Mouse (Mus musculus): ENCODE results near the gene Cd274.
"Not testable (repeated sequence)": the region's sequence is repeated elsewhere in the genome, so short reads cannot be mapped to it uniquely, and the experiment has no call there.

Gene Cd274

GRCm38 (mm10) chr19:29399786-29400185 is 32.5 kb downstream of the Cd274 start:
- DNase-seq: no peak

- DNase-seq: no peak
These were observed 33.2 kb downstream of the Cd274 start for GRCm38 (mm10) chr19:29400466-29400865.

DNA sequence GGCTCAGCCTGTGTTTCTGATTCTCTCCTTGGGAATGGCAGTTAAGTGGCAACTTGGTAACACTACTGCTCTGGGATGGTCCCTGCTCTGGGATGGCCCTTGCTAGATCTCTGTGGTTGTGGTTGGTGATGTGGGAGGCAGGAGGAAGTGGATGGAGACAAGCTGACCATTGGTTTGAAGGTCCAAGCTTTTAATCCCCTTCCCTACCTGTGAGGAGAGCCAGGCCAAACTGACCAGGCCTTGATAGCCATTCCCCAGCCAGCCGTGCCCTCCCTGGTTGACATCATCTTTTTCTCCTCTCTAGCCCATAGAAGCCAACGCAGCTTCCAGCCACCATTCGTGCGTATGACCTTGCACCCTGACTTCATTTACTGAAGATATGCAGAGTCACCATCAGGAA is 35.4 kb downstream of the Cd274 start:
- DNase-seq: no peak

GRCm38 (mm10) chr19:29403251-29403650 is 36.0 kb downstream of the Cd274 start:
- DNase-seq: no peak

GRCm38 (mm10) chr19:29405388-29405787 is 38.1 kb downstream of the Cd274 start:
- no peak for DNase-seq

DNA sequence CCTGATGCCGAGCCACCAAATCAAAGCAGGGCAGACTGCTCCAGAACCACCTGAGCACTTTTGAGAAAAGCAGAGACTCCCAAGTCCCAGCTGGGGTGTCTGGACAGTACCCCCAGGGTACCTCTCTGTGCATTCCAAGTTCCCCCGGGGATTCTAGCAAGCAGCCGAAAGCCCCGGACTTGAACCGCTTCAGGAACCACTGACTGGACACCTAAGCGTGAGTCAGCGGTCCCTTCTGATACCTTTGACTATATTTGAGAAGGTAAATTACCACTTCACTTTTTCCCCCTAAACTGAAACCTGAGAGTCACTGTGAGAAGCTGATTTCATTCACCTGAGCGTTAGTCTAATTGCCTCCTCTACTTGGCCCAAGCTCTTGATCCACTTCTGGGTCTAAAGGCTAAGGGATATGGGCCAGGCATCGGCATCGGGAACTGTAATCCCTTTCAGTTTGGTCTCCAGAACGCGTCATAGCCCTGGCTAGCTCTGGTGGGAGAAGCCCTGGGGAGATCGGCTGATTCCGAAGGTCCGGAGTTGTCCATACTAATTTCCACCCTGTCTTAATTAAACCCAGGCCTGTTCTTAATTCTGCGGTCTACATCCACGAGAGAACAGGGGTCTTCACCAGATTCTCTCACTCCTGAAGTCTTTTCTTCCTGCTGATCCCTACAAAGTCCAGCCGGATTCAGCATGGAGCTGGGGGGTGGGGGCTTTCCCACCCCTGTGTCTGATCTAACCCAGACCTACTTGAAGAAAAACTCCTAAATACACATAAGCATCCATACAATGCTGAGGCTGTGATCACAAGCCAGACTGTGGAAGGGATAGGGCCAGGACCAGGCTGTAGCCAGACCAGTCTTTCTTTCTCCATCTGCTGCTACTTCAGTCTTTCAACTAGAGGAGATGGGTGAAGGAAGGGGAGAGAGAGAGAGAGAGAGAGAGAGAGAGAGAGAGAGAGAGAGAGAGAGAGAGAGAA is 39.1 kb downstream of the Cd274 start:
- DNase-seq: no peak

DNA sequence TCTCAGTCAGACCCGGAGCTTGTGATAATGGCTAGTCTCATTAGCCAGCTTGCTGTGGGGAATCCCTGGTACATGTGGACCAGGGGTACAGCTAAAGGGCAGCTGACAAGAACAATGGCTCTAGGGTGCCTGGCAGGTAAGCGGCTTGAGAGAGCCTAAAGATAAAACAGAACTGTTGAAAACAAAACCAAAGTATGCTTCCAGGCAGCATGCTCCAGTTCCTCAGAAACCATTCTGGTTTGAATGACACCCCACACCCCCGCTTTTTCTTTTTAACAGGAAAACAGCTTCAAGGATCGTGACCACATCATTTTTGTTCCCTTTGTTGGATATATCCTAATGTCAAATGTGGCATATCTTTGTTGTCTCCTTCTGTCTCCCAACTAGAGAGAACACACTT is 43.4 kb downstream of the Cd274 start, which contains the start of gene Pdcd1lg2:
TSS of gene Pdcd1lg2 (plus strand) at position 301 of the 400 bp plus-strand sequence.
- no peak for DNase-seq

GRCm38 (mm10) chr19:29412476-29413420 is 45.5 kb downstream of the Cd274 start:
- DNase-seq: peak; percentile 20 to 25

- DNase-seq: no peak
These were observed 47.3 kb downstream of the Cd274 start for GRCm38 (mm10) chr19:29414513-29414912.

DNA sequence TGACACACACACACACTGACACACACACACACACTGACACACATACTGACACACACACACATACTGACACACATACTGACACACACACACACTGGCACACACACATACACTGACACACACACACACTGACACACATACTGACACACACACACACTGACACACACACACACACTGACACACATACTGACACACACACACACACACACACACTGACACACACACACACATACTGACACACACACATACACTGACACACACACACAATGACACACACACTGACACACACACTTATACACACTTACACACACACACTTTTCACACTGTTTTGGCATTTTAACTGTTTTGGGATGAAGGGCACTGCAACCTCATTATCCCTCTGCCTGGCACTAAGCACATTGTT is 47.7 kb downstream of the Cd274 start:
- DNase-seq: not testable (repeated sequence)

GRCm38 (mm10) chr19:29416393-29416902 is 49.2 kb downstream of the Cd274 start:
- no peak for DNase-seq

- DNase-seq: no peak
These were observed 49.9 kb downstream of the Cd274 start for GRCm38 (mm10) chr19:29417188-29417587.

- no peak for DNase-seq
These were observed 50.6 kb downstream of the Cd274 start for GRCm38 (mm10) chr19:29417894-29418293.

DNA sequence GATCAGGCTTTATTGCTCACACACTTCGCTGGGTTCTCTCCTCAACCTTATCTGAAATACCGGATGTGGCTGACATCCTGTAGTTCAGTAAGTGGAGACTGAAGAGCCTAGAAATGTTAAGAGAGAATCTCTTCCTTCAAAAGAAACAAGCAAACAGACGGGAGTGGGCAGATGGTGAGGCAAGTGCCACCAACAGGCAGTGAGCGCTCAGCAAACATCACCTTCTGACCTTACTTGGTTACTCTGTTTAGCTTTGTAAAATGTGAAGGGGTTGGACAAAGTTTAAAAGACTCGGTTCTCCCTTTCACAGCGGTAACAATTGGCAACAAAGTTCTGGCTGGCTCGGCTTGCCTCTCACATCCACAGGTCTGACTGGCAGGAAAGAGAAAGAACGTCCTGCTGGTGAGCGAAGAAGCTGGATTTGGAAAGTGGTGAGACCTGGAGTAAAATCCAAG is 51.4 kb downstream of the Cd274 start:
- no peak for DNase-seq

DNA sequence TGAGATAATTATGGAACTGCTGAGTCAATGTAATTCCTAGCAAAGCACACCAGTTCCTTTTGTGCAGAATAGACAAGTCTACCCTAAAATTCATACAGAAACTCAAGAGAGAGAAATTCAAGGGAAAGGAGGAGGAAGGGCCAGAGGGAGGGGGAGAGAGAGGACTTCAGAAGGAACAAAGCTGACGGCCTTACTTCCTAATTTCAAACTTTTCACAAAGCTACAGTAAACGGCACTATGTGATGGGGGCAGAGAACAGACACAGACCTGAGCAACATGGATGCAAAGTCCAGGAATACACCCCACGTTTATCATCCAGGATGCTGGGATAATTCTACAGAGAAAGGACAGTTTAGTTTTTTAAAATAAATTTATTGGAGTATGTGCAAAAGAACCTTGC is 52.3 kb downstream of the Cd274 start:
- DNase-seq: no peak

DNA sequence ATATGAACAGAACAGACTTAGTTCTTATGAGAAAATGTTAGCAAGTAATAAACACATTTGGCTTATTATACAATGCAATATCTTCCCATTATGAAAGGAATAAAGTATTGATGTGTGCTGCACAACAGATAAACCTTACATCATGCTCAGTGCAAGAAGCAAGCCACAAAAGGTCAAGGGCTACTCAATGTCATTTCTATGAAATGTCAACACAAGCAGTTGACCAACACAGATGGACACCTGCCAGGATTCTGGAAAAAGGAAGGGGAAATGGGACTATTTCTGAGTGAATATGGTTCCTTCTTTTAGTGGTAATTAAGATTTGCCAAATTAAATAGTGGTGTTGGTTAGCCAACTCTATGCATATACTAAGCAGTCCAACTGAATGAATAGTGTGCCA is 52.7 kb downstream of the Cd274 start:
- DNase-seq: no peak

GRCm38 (mm10) chr19:29420397-29420796 is 53.1 kb downstream of the Cd274 start:
- DNase-seq: no peak

DNA sequence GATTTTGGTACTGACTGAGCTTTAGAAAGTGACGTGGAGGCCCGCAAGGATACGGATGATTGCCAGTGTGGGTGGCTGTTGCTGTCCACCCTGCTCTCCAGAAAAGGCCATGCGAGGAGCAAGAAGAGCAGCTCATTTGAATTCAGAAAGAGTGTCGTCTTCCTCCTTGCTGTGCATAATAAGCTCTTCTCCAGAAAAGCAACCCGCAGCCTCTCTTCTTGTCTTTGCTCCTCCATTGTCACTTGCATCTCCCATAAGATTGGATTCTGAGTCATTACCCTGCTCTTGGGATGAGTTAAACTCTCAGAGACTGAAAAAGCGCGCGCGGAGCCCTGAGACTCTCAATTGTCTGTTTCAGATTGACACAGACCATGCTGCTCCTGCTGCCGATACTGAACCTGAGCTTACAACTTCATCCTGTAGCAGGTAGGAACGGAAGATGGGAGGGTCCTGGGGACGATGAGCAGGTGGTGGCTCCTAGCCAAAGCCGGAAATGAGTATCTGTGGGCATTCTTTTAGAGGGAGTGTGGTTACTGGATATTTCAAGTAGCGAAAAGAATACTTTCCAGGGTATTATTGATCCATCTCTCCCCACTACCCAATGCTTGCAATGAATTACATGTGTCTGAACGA is 54.9 kb downstream of the Cd274 start:
- DNase-seq: no peak

DNA sequence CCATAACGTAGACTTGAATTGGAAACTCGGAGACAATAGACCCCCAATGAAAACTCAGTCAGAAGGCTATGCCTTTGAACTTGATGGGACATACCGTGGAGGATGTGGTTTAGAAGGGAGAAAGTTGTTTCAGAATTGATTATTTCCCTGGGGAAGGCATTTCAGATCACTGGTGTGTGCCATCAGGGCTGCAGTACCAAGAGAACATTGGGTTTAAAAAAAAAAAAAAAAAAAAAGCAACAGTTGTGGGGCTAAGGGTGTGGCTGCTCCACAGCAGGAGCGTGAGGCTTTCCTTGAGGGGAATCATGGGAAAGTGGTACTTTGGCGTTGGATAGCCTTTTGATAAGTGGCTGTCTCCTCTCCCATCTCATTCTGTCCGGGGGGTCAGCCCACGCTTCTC is 55.5 kb downstream of the Cd274 start:
- DNase-seq: no peak

DNA sequence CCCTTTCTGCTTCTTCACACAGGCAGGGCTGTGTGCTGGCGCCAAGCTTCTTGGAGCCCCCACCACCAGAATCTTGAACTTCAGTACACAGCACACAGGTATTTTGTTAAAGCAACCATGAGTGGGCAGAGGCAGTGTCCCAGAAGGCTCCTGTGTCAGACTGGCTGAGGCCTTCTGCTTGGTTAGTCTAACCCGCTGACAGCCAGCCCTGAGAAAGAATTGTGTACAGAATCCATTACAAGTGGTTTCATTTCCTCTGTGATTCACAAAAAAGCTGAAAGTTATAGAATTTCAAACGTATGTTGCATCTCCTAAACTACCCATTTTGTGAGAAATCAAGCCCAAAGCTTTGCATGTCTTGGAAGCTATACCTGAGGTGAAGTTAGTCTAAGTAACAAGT is 63.3 kb downstream of the Cd274 start:
- no peak for DNase-seq

DNA sequence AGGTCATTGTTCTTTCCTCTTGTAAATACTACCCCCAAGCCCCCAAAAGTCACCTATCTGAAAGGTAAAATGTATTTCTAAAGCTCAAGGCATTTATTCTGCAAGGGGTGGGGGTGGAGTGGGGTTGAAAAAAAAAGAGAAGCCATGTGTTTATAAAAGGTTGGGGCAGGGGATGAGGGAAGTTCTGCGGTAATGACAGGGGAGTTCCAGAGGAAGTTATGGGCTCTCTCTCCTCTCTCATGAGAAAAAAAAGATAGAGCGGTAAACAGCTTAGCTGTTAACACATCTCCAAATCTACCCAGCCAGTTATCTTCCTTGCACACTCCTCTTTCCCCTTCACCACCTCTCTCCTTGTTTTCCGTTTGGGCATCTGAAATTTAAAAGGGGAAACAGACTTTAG is 63.7 kb downstream of the Cd274 start:
- no peak for DNase-seq

GRCm38 (mm10) chr19:29436793-29437479 is 69.7 kb downstream of the Cd274 start:
- DNase-seq: no peak
